Mouse (Mus musculus): Measurements from ENCODE around the gene Rap1gap. TPM values are rescaled to one million over a fixed set of nuclear protein-coding genes. Genes with fewer than 3 reads are reported as not detected.

Rap1gap gene
- polyA plus RNA-seq, 1 experiment from 2014 or later: 119 TPM

GRCm38 (mm10) chr4:137657674-137658073, 6.9 kb upstream of the Rap1gap start:
- H3K36me3 ChIP-seq (ENCODE audit: control insufficient read depth, insufficient read depth, low read length): peaks cover 4% of the 10 kb centered on the region

GRCm38 (mm10) chr4:137659541-137659940, 5.0 kb upstream of the Rap1gap start:
- Histone ChIP-seq H3K4me3 (ENCODE audit: low read length) (no peak overlapping the region), H3K4me2 (ENCODE audit: low read length) (no peak overlapping the region), H3K27ac (ENCODE audit: low read depth, low read length) (no peak overlapping the region), H3K36me3 (ENCODE audit: control insufficient read depth, insufficient read depth, low read length) (peaks cover 4% of the 10 kb centered on the region; the same call in 1 of the 2 replicates), H3K27me3 (replicated peaks; ENCODE audit: control insufficient read depth, insufficient read depth, low read length) (no peaks in the 10 kb centered on the region), H3K4me1 (ENCODE audit: control insufficient read depth, insufficient read depth, low read depth, low read length) (peaks cover 22% of the 10 kb centered on the region), H3K9me3 (ENCODE audit: control insufficient read depth, low read length) (no peaks in the 10 kb centered on the region), H3K9ac (ENCODE audit: low read depth, low read length) (no peak overlapping the region)
- 61% methylated on average over 4 of the region's 4 CpGs for WGBS
- ATAC-seq: no peak

More at GRCm38 (mm10) chr4:137657674-137658073, 6.9 kb upstream of the Rap1gap start:
- Histone ChIP-seq H3K4me1 (ENCODE audit: control insufficient read depth, insufficient read depth, low read depth, low read length) (peaks cover 14% of the 10 kb centered on the region), H3K4me3 (ENCODE audit: low read length) (no peak overlapping the region), H3K27me3 (replicated peaks; ENCODE audit: control insufficient read depth, insufficient read depth, low read length) (no peaks in the 10 kb centered on the region), H3K4me2 (ENCODE audit: low read length) (no peak overlapping the region), H3K9me3 (ENCODE audit: control insufficient read depth, low read length) (no peaks in the 10 kb centered on the region), H3K27ac (ENCODE audit: low read depth, low read length) (no peak overlapping the region), H3K9ac (ENCODE audit: low read depth, low read length) (no peak overlapping the region)
- 84% methylated on average over 8 of the region's 8 CpGs for WGBS
- ATAC-seq: no peak

GRCm38 (mm10) chr4:137660364-137661077, 4.0 kb upstream of the Rap1gap start:
- Histone ChIP-seq H3K9ac (ENCODE audit: low read depth, low read length) (no peak overlapping the region), H3K36me3 (ENCODE audit: control insufficient read depth, insufficient read depth, low read length) (peaks cover 4% of the 10 kb centered on the region; the same call in 1 of the 2 replicates), H3K4me1 (ENCODE audit: control insufficient read depth, insufficient read depth, low read depth, low read length) (peaks cover 24% of the 10 kb centered on the region), H3K27ac (ENCODE audit: low read depth, low read length) (peak overlapping the region; percentile 66), H3K9me3 (ENCODE audit: control insufficient read depth, low read length) (no peaks in the 10 kb centered on the region), H3K27me3 (replicated peaks; ENCODE audit: control insufficient read depth, insufficient read depth, low read length) (no peaks in the 10 kb centered on the region), H3K4me2 (ENCODE audit: low read length) (no peak overlapping the region), H3K4me3 (ENCODE audit: low read length) (no peak overlapping the region)
- ATAC-seq: peak; percentile 43; the same call in 1 of the 2 replicates
- WGBS: 52% methylated on average over 10 of the region's 10 CpGs

GRCm38 (mm10) chr4:137661078-137661450, 3.5 kb upstream of the Rap1gap start:
- Histone ChIP-seq H3K9ac (ENCODE audit: low read depth, low read length) (no peak overlapping the region), H3K4me2 (ENCODE audit: low read length) (no peak overlapping the region), H3K4me3 (ENCODE audit: low read length) (no peak overlapping the region), H3K27ac (ENCODE audit: low read depth, low read length) (peak overlapping the region; percentile 66), H3K4me1 (ENCODE audit: control insufficient read depth, insufficient read depth, low read depth, low read length) (peaks cover 29% of the 10 kb centered on the region), H3K9me3 (ENCODE audit: control insufficient read depth, low read length) (no peaks in the 10 kb centered on the region), H3K27me3 (replicated peaks; ENCODE audit: control insufficient read depth, insufficient read depth, low read length) (no peaks in the 10 kb centered on the region), H3K36me3 (ENCODE audit: control insufficient read depth, insufficient read depth, low read length) (peaks cover 4% of the 10 kb centered on the region; the same call in 1 of the 2 replicates)
- ATAC-seq: no peak
- WGBS: 43% methylated on average over 2 of the region's 2 CpGs

- no peaks in the 10 kb centered on the region for H3K27me3 ChIP-seq (replicated peaks; ENCODE audit: control insufficient read depth, insufficient read depth, low read length)
- no peak overlapping the region for H3K4me3 ChIP-seq (ENCODE audit: low read length)
- no peak overlapping the region for H3K4me2 ChIP-seq (ENCODE audit: low read length)
- H3K27ac ChIP-seq (ENCODE audit: low read depth, low read length): peak overlapping the region; percentile 62
- 0 out of 2 replicates have a peak, but pooled peaks have one; percentile 21 for ATAC-seq
- WGBS: 38% methylated on average over 6 of the region's 6 CpGs
- H3K4me1 ChIP-seq (ENCODE audit: control insufficient read depth, insufficient read depth, low read depth, low read length): peaks cover 34% of the 10 kb centered on the region
- no peak overlapping the region for H3K9ac ChIP-seq (ENCODE audit: low read depth, low read length)
- H3K36me3 ChIP-seq (ENCODE audit: control insufficient read depth, insufficient read depth, low read length): peaks cover under 1% of the 10 kb centered on the region; the same call in 1 of the 2 replicates
- no peaks in the 10 kb centered on the region for H3K9me3 ChIP-seq (ENCODE audit: control insufficient read depth, low read length)
Measured at GRCm38 (mm10) chr4:137661547-137661946, 3.0 kb upstream of the Rap1gap start.

- ATAC-seq: no peak
- peaks cover 52% of the 10 kb centered on the region for H3K4me1 ChIP-seq (ENCODE audit: control insufficient read depth, insufficient read depth, low read depth, low read length)
- WGBS: 75% methylated on average over 4 of the region's 4 CpGs
Measured at GRCm38 (mm10) chr4:137663491-137663890, 1.0 kb upstream of the Rap1gap start.

GRCm38 (mm10) chr4:137664980-137665675, 602 bp downstream of the Rap1gap start:
- peak overlapping the region; percentile 91 for H3K9ac ChIP-seq (ENCODE audit: low read depth, low read length)
- peak overlapping the region; percentile 70 for H3K4me3 ChIP-seq (ENCODE audit: low read length)
- H3K27ac ChIP-seq (ENCODE audit: low read depth, low read length): peak overlapping the region; percentile 78
- peak; percentile 56 for ATAC-seq
- H3K4me2 ChIP-seq (ENCODE audit: low read length): peak overlapping the region; percentile 90
- 8% methylated on average over 12 of the region's 15 CpGs for WGBS
- H3K4me1 ChIP-seq (ENCODE audit: control insufficient read depth, insufficient read depth, low read depth, low read length): peaks cover 50% of the 10 kb centered on the region
- H3K36me3 ChIP-seq (ENCODE audit: control insufficient read depth, insufficient read depth, low read length): no peaks in the 10 kb centered on the region
- no peaks in the 10 kb centered on the region for H3K9me3 ChIP-seq (ENCODE audit: control insufficient read depth, low read length)
- H3K27me3 ChIP-seq (replicated peaks; ENCODE audit: control insufficient read depth, insufficient read depth, low read length): no peaks in the 10 kb centered on the region

More at GRCm38 (mm10) chr4:137663491-137663890, 1.0 kb upstream of the Rap1gap start:
- H3K27me3 ChIP-seq (replicated peaks; ENCODE audit: control insufficient read depth, insufficient read depth, low read length): no peaks in the 10 kb centered on the region
- no peak overlapping the region for H3K4me3 ChIP-seq (ENCODE audit: low read length)
- H3K4me2 ChIP-seq (ENCODE audit: low read length): no peak overlapping the region
- no peaks in the 10 kb centered on the region for H3K9me3 ChIP-seq (ENCODE audit: control insufficient read depth, low read length)
- no peaks in the 10 kb centered on the region for H3K36me3 ChIP-seq (ENCODE audit: control insufficient read depth, insufficient read depth, low read length)
- no peak overlapping the region for H3K27ac ChIP-seq (ENCODE audit: low read depth, low read length)
- H3K9ac ChIP-seq (ENCODE audit: low read depth, low read length): no peak overlapping the region

- Histone ChIP-seq H3K4me2 (ENCODE audit: low read length) (peak overlapping the region; percentile 90), H3K36me3 (ENCODE audit: control insufficient read depth, insufficient read depth, low read length) (no peaks in the 10 kb centered on the region), H3K27me3 (replicated peaks; ENCODE audit: control insufficient read depth, insufficient read depth, low read length) (no peaks in the 10 kb centered on the region), H3K4me1 (ENCODE audit: control insufficient read depth, insufficient read depth, low read depth, low read length) (peaks cover 45% of the 10 kb centered on the region), H3K9ac (ENCODE audit: low read depth, low read length) (peak overlapping the region; percentile 91; the same call in 1 of the 2 replicates), H3K27ac (ENCODE audit: low read depth, low read length) (no peak overlapping the region), H3K4me3 (ENCODE audit: low read length) (peak overlapping the region; percentile 70), H3K9me3 (ENCODE audit: control insufficient read depth, low read length) (no peaks in the 10 kb centered on the region)
- no peak for ATAC-seq
- 89% methylated on average over 5 of the region's 5 CpGs for WGBS
Measured at GRCm38 (mm10) chr4:137665791-137666190, 1.3 kb downstream of the Rap1gap start.
